Mouse (Mus musculus) heart, adult 2 months (tissue): ENCODE measurements around the gene Rpl39.

ENCODE experiments used
- CTCF ChIP-seq: fragments of 200-600 bp; IDR thresholded peaks from 2 replicates; pipeline ENCODE4 v1.8.1; 2022; ENCODE audit warnings: antibody characterized with exemption, mild to moderate bottlenecking, moderate library complexity
- EP300 ChIP-seq: fragments of 200-500 bp; IDR thresholded peaks from 2 replicates; pipeline ENCODE4 v1.6.1; 2011; ENCODE audit warnings: low read depth, low read length, control low read depth; ENCODE audit not compliant: insufficient read depth
- POLR2A ChIP-seq: fragments of 200-500 bp; IDR thresholded peaks from 2 replicates; pipeline ENCODE4 v1.6.1; 2011; ENCODE audit warnings: mild to moderate bottlenecking, low read depth, low read length, control low read depth; ENCODE audit not compliant: insufficient read depth

DNA sequence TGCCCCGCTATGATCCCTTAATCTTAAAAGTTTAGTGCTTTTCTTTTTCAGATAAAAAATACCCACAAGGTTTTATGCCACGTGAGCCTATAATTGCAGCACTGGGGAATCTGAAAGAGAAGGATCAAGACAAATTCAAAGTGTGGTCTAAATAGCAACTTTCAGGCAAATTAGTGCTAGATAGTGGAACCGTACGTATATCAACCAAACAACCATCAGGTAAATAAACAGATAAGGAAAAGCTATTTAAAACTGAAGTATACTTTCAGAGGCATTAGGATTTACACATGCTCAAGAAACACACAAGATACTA is 25.6 kb upstream of the Rpl39 start:
- TF ChIP-seq POLR2A, result no peak
- no peak for TF ChIP-seq CTCF
- no peak for TF ChIP-seq EP300
